Mouse (Mus musculus) embryonic facial prominence, embryonic 15.5 days (tissue): ENCODE data around the gene Zdhhc23. TPM values are rescaled to one million over a fixed set of nuclear protein-coding genes. Genes with fewer than 3 reads are reported as not detected.

ENCODE experiments used
- ATAC-seq: fragments of 200-750 bp; cut with Nextera tagmentation; 2 replicates; pipeline ENCODE4 v1.8.0; 2017; ENCODE audit warnings: low read depth, moderate TSS enrichment; ENCODE audit not compliant: insufficient number of reproducible peaks, low FRiP score, low TSS enrichment
- H3K27ac ChIP-seq: fragments of 300-500 bp; sonication (generic); replicated peaks from 2 replicates; pipeline ENCODE4 v1.5.1; 2015; ENCODE audit warnings: mild to moderate bottlenecking, inconsistent platforms
- H3K27me3 ChIP-seq: fragments of 300-500 bp; sonication (generic); 2 replicates; pipeline ENCODE4 v1.6.1; 2015; ENCODE audit warnings: inconsistent platforms
- H3K36me3 ChIP-seq: fragments of 300-500 bp; sonication (generic); 2 replicates; pipeline ENCODE4 v1.6.1; 2015; ENCODE audit warnings: mild to moderate bottlenecking, inconsistent platforms
- H3K4me1 ChIP-seq: fragments of 300-500 bp; sonication (generic); 2 replicates; pipeline ENCODE4 v1.6.1; 2015; ENCODE audit warnings: inconsistent platforms
- H3K4me2 ChIP-seq: fragments of 300-500 bp; sonication (generic); replicated peaks from 2 replicates; pipeline ENCODE4 v1.6.1; 2015; ENCODE audit warnings: mild to moderate bottlenecking, inconsistent platforms
- H3K4me3 ChIP-seq: fragments of 300-500 bp; sonication (generic); replicated peaks from 2 replicates; pipeline ENCODE4 v1.5.1; 2015; ENCODE audit warnings: mild to moderate bottlenecking, inconsistent platforms
- H3K9ac ChIP-seq: fragments of 300-500 bp; sonication (generic); 2 replicates; pipeline ENCODE4 v1.6.1; 2015; ENCODE audit warnings: inconsistent platforms
- H3K9me3 ChIP-seq: fragments of 300-500 bp; sonication (generic); replicated peaks from 2 replicates; pipeline ENCODE4 v1.6.1; 2016; ENCODE audit warnings: inconsistent platforms
- WGBS: fragments of 180-500 bp; shearing (Covaris S2); methylation state at CpG from one replicate; pipeline ENCODE4 v1.1.7; 2015; 5-methylcytosine and 5-hydroxymethylcytosine counted together
- polyA plus RNA-seq: library from polyadenylated mRNA; unstranded; fragments of >200 nt; fragmentation: Nextera tagmentation; extraction: Ambion mirVana; gene quantifications from 2 replicates; pipeline ENCODE4 v1.2.1, GENCODE M21; 2015

Zdhhc23 gene
- polyA plus RNA-seq, 1 experiment from 2014 or later, result 1.3 TPM

DNA sequence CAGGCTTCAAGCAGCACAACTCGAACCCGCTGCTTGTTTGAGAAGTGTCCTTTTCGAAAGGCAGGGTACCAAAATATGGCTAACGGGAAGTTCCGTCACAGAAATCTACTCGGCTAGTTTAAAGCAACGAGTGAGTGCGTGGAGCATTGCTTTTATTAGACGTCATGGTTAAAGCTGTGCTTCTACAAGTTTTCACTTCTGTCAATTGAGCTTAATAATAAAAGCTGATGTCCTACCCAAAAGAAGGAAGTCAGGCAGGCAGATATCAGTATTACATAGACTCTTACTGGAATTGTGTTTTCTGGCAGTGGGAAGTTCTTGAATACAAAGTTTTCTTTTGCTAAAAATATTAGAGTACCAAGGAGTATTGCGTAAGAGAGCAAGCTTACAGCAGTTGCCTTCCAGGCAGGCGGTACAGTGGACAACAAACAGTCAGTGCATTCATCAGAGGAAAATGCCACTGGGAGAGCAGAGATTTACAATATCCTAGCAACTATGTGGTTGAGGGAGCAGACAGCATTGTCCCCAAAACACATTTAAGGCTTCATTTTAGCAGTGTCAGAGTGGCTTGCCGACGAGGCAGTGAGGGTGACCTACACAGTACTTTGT lies 13.7 kb downstream of the Zdhhc23 start:
- WGBS, result 83% methylated on average over 13 of the region's 13 CpGs
- no peaks in the 10 kb centered on the region for H3K4me1 ChIP-seq
- no peaks in the 10 kb centered on the region for H3K9me3 ChIP-seq
- no peak overlapping the region for H3K4me2 ChIP-seq
- ATAC-seq, result no peak
- no peak overlapping the region for H3K4me3 ChIP-seq
- H3K36me3 ChIP-seq, result no peaks in the 10 kb centered on the region
- H3K9ac ChIP-seq, result no peak overlapping the region
- no peaks in the 10 kb centered on the region for H3K27me3 ChIP-seq
- H3K27ac ChIP-seq, result no peak overlapping the region

DNA sequence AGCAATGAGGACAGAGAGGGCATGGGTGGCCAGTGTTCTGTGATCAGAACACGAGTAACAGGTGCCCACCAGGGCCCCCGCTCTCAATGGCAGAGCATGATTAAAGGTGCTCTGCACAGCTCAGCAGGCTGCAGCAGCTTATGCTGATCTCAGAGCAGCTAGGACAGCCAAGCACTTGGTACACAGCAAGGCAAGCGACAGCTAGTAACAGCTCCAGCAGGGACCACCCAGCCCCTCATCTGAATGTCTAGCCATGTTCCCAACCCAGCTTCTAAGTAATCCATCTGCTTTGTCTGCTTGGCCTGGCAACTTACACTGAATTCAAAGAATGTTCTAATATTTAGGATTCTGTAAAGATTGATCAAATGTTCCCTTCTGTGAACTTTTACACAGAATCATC lies 15.8 kb downstream of the Zdhhc23 start:
- no peak for ATAC-seq
- Histone ChIP-seq H3K9me3 (no peaks in the 10 kb centered on the region), H3K4me1 (no peaks in the 10 kb centered on the region), H3K36me3 (no peaks in the 10 kb centered on the region), H3K9ac (no peak overlapping the region), H3K4me2 (no peak overlapping the region), H3K27ac (no peak overlapping the region), H3K27me3 (no peaks in the 10 kb centered on the region), H3K4me3 (no peak overlapping the region)
- 76% methylated on average over 3 of the region's 3 CpGs for WGBS

DNA sequence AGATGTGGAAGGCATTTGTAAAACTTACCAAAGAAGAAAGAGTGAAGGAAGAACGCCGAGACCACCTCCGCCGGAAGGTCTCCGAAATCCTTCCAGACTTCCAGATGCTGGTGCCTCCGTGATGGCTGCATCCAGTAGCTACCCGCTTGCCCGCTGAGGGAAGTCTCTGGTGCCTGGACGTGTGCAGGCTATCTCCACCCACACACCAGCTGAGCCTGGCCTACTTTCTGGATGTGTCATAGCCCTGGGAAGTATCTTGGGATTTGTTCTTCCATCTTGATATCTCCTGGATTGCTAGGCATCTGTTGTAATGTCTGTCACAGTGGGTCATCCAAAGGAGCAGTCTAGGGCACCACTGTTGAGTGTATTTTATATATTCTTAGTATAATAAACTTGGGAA lies 16.3 kb downstream of the Zdhhc23 start:
- Histone ChIP-seq H3K4me3 (no peak overlapping the region), H3K4me1 (no peaks in the 10 kb centered on the region), H3K36me3 (no peaks in the 10 kb centered on the region), H3K27me3 (no peaks in the 10 kb centered on the region), H3K9me3 (no peaks in the 10 kb centered on the region), H3K27ac (no peak overlapping the region), H3K4me2 (no peak overlapping the region), H3K9ac (no peak overlapping the region)
- WGBS, result 91% methylated on average over 9 of the region's 9 CpGs
- ATAC-seq, result no peak

DNA sequence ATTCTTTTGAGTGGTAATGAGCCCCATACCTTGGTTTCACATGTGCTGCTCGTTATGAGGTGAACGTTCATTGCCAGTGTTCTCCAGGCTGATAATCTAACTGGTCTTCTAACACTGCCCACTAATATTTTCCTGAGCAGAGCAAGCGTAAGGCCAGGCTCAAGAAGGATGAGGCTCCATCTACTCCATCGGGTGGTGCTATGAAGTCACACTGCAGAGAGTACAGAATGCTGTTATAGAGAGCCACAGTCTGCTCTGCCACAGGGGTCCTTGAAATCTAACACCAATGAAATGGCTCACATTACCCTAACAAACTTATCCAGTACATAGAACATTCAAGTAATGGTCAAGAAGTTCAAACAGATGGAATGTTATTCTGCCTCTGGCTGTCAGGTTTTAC lies 21.6 kb downstream of the Zdhhc23 start:
- 61% methylated on average over 4 of the region's 4 CpGs for WGBS
- H3K36me3 ChIP-seq, result 0 out of 2 replicates have a peak, but pooled peaks cover 6% of the 10 kb centered on the region
- no peak overlapping the region for H3K9ac ChIP-seq
- H3K27me3 ChIP-seq, result no peaks in the 10 kb centered on the region
- no peaks in the 10 kb centered on the region for H3K4me1 ChIP-seq
- no peaks in the 10 kb centered on the region for H3K9me3 ChIP-seq
- H3K4me3 ChIP-seq, result no peak overlapping the region
- ATAC-seq, result no peak
- H3K4me2 ChIP-seq, result no peak overlapping the region
- no peak overlapping the region for H3K27ac ChIP-seq

DNA sequence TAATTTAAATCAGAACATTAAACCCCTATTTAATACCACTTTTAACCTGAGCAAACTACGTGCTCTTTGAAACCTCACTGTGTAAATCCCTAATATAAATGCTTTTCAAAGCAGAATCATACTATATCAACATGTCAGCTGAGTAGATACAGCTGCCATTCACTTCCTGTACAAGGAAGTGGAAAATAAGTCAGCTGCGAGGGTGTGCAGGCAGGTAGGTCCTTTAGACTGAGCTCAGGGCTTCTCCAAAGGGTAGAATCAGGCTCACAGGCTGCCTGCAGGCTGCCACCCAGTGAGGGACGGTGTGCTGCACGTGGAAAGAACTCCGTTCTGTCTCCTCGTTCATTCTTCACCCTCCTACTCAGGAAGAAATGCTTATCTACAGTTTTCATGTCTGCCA lies 24.7 kb downstream of the Zdhhc23 start:
- H3K9me3 ChIP-seq, result no peaks in the 10 kb centered on the region
- H3K27ac ChIP-seq, result no peak overlapping the region
- H3K9ac ChIP-seq, result no peak overlapping the region
- no peak for ATAC-seq
- 74% methylated on average over 6 of the region's 6 CpGs for WGBS
- no peak overlapping the region for H3K4me2 ChIP-seq
- no peak overlapping the region for H3K4me3 ChIP-seq
- 0 out of 2 replicates have a peak, but pooled peaks cover 6% of the 10 kb centered on the region for H3K36me3 ChIP-seq
- no peaks in the 10 kb centered on the region for H3K4me1 ChIP-seq
- H3K27me3 ChIP-seq, result no peaks in the 10 kb centered on the region

DNA sequence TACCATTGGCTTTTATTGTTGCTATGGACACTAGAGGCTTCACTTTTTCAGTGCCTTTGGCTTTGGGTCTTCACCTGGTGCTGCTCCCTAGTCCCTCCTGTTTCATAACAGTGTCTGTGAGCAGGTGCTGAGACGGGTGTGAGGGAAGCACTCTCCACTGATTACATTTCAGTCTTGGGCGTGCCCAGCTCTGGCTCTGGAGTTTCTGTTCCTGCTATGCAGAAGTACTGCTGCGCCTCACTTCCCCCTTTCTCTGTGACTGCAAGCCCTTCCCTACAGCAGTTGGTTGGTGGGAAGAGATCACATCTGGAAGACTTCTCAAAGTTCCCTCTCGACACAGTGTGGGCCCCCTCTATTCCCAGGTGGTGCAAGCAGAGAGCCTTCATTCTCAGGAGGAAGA lies 28.0 kb downstream of the Zdhhc23 start:
- 0 out of 2 replicates have a peak, but pooled peaks cover 6% of the 10 kb centered on the region for H3K36me3 ChIP-seq
- WGBS, result 67% methylated on average over 4 of the region's 4 CpGs
- H3K9ac ChIP-seq, result no peak overlapping the region
- H3K4me3 ChIP-seq, result no peak overlapping the region
- no peaks in the 10 kb centered on the region for H3K27me3 ChIP-seq
- no peak overlapping the region for H3K4me2 ChIP-seq
- ATAC-seq, result no peak
- no peaks in the 10 kb centered on the region for H3K9me3 ChIP-seq
- no peak overlapping the region for H3K27ac ChIP-seq
- H3K4me1 ChIP-seq, result no peaks in the 10 kb centered on the region

DNA sequence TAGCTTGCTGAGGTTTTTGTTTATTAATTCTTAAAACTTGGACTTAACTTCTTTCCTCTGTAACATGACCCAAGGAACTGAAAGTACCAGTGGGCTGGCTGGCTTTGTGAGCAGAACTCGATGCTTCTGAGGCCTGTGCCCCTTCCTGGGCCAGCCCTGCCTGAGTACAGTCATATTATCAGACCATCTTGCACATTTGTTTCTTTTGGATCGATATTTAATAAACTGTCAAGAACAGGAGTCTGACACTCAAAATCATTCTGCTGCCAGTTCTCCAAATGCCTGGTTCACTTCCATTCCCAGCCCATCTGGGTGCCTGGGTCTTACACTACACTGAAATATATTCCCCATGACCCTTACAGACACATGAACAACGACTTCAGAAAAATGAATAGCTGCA lies 33.7 kb downstream of the Zdhhc23 start:
- no peak overlapping the region for H3K4me2 ChIP-seq
- no peaks in the 10 kb centered on the region for H3K4me1 ChIP-seq
- H3K27me3 ChIP-seq, result no peaks in the 10 kb centered on the region
- no peak for ATAC-seq
- no peaks in the 10 kb centered on the region for H3K9me3 ChIP-seq
- H3K9ac ChIP-seq, result no peak overlapping the region
- WGBS, result 47% methylated on average over 3 of the region's 3 CpGs
- H3K4me3 ChIP-seq, result no peak overlapping the region
- no peak overlapping the region for H3K27ac ChIP-seq
- no peaks in the 10 kb centered on the region for H3K36me3 ChIP-seq

DNA sequence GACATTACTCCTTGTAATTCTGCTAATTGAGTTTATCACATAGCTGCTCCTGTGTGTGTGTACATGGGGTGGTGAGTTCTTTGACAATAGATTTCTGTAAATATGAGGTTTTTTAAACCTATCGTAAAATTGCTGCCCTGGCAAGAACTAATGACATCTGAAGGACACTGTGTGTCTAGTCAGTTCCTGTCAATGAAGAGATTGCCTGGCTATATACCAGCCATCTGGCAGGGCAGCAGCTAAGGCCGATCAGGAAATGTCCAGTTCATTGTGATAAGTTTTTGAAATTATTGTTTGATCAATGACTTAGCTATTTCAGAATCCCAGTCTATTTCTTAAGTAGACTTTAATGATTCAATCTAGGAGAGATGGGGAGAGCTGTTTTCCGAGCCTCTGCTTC lies 34.2 kb downstream of the Zdhhc23 start:
- Histone ChIP-seq H3K27ac (no peak overlapping the region), H3K9ac (no peak overlapping the region), H3K27me3 (no peaks in the 10 kb centered on the region), H3K9me3 (no peaks in the 10 kb centered on the region), H3K4me1 (no peaks in the 10 kb centered on the region), H3K4me3 (no peak overlapping the region), H3K4me2 (no peak overlapping the region), H3K36me3 (no peaks in the 10 kb centered on the region)
- WGBS, result 81% methylated on average over 3 of the region's 3 CpGs
- ATAC-seq, result no peak

DNA sequence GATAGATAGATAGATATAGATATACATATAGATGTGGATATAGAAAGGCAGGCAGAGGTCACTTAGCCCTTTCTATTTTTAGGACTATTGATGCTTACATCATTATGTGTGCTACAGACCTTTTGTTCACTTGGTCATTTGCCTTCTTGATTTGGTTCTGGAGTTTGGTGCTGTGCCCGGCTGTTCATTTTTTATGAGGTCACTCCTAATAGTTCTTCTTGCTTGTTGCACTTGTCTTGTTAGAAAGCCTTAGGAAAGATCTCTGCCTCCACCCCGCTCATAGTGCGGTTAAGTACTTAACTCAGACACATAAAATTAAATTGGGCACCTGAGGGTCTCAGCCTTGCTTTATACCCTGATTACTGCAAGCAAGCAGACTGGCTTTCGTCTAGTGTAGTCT lies 38.7 kb downstream of the Zdhhc23 start:
- WGBS, result 89% methylated on average over 4 of the region's 4 CpGs
- no peak overlapping the region for H3K4me3 ChIP-seq
- 0 out of 2 replicates have a peak, but pooled peaks cover 5% of the 10 kb centered on the region for H3K36me3 ChIP-seq
- H3K9ac ChIP-seq, result no peak overlapping the region
- H3K4me2 ChIP-seq, result no peak overlapping the region
- H3K9me3 ChIP-seq, result no peaks in the 10 kb centered on the region
- no peak for ATAC-seq
- H3K27ac ChIP-seq, result no peak overlapping the region
- H3K27me3 ChIP-seq, result no peaks in the 10 kb centered on the region
- H3K4me1 ChIP-seq, result no peaks in the 10 kb centered on the region

DNA sequence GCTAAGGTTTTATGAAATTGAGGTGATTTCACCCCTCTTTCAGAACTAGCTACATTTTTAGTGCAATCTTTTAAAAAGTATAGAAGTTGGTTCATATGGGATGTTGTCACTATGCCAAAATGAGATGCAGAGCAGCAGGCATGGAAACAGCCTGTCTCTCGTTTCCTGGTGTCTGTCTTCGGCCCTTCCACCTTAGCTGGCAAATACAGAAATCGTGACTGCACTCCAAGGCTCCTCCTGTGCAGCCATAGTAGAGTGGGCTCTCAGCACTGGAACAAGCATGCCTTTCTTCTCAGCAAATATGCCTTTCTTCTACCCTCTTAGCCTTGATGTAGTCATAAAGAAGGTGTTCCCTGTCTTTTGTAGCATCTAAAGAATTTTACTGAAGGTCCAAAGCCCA lies 43.7 kb downstream of the Zdhhc23 start:
- H3K4me1 ChIP-seq, result no peaks in the 10 kb centered on the region
- H3K9me3 ChIP-seq, result no peaks in the 10 kb centered on the region
- no peak overlapping the region for H3K4me2 ChIP-seq
- no peak overlapping the region for H3K4me3 ChIP-seq
- 0 out of 2 replicates have a peak, but pooled peaks cover 5% of the 10 kb centered on the region for H3K36me3 ChIP-seq
- no peaks in the 10 kb centered on the region for H3K27me3 ChIP-seq
- ATAC-seq, result no peak
- no peak overlapping the region for H3K27ac ChIP-seq
- WGBS, result 58% methylated on average over 3 of the region's 3 CpGs
- H3K9ac ChIP-seq, result no peak overlapping the region

DNA sequence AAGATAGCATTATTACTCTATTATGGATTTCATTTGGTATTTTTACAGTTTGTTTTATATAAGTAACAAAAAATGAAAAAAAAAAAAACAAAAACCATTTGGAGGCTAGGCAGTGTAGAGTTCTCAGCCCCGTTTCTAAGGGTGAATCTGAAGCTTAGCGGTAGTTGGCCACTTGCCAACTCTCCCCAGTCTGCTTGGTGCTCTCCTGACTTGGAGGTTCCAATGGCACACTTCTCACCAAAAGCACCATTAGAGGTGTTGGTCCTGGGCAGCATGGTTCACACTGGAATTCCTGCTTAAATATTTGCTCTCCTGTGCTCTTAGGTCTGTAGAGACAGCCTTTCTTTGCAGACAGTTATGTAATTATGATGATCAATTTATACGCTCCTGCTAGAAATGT lies 44.2 kb downstream of the Zdhhc23 start:
- no peak for ATAC-seq
- H3K27ac ChIP-seq, result no peak overlapping the region
- 0 out of 2 replicates have a peak, but pooled peaks cover 5% of the 10 kb centered on the region for H3K36me3 ChIP-seq
- H3K9ac ChIP-seq, result no peak overlapping the region
- WGBS, result 56% methylated on average over 3 of the region's 3 CpGs
- no peaks in the 10 kb centered on the region for H3K9me3 ChIP-seq
- no peaks in the 10 kb centered on the region for H3K4me1 ChIP-seq
- H3K27me3 ChIP-seq, result no peaks in the 10 kb centered on the region
- no peak overlapping the region for H3K4me3 ChIP-seq
- H3K4me2 ChIP-seq, result no peak overlapping the region

DNA sequence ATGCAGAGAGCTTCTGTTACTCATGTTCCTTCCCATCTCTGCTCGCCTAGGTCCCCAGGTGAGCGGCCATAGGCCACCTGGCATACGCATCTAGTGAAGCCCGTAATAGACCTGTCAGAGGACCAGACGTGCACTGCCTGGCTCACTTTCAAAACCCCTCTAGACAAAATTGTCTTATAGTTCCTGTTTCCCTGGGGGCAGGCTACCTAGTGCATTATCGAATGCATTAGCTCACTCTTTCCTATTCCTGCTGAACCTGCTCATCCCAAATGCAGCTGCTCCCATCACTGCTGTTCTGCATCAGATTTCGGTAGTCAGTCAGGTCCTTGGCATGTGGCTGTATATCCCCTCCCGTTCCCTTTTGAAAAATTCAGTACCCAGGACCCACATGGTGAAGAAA lies 44.7 kb downstream of the Zdhhc23 start:
- Histone ChIP-seq H3K4me3 (no peak overlapping the region), H3K27ac (no peak overlapping the region), H3K4me2 (no peak overlapping the region), H3K36me3 (0 out of 2 replicates have a peak, but pooled peaks cover 5% of the 10 kb centered on the region), H3K4me1 (no peaks in the 10 kb centered on the region), H3K9ac (no peak overlapping the region), H3K9me3 (no peaks in the 10 kb centered on the region), H3K27me3 (no peaks in the 10 kb centered on the region)
- 76% methylated on average over 8 of the region's 8 CpGs for WGBS
- no peak for ATAC-seq
